Mouse (Mus musculus) left cerebral cortex, postnatal 14 days (tissue): ENCODE results near the gene Tom1l2. TPM values are rescaled to one million over a fixed set of nuclear protein-coding genes. Genes with fewer than 3 reads are reported as not detected.

Experiments used
- microRNA-seq, 2 experiments: library from miRNA; unstranded; fragments of <30 nt; microRNA quantifications; one replicate each; pipeline ENCODE4 v1.2.0; 2022
- total RNA-seq, 2 experiments: library from RNA; stranded (reverse); gene quantifications; 2 replicates each; pipeline ENCODE4 v1.2.3; 2021

Gene Tom1l2
- total RNA-seq, 2 experiments from 2014 or later, result 163 to 172 TPM

Small RNA genes lying within 50 kb of the gene (microRNA-seq; reads per million reads assigned to microRNA genes)
- gene Gm27711 (0 reads per million in 2 experiments), gene Mir6921 (0.26 to 0.34 reads per million in 2 experiments), gene Mir6922 (0 to 0.79 reads per million in 2 experiments)

Other genes starting within 250 kb of the Tom1l2 start
- 10 to 100 TPM; 58.8 to 60.5 TPM for gene Rai1, start 247.9 kb downstream of the Tom1l2 start, total RNA-seq
- 10 to 100 TPM; 35.5 to 36.1 TPM for gene Srebf1, start 130.3 kb downstream of the Tom1l2 start, total RNA-seq
- 10 to 100 TPM; 11.7 to 13.6 TPM for gene Drc3, start 424 bp upstream of the Tom1l2 start, total RNA-seq
- 10 to 100 TPM; 43.0 to 44.7 TPM for gene Gid4, start 64.2 kb upstream of the Tom1l2 start, total RNA-seq
- 10 to 100 TPM; 28.7 to 30.4 TPM for gene Atpaf2, start 65.6 kb upstream of the Tom1l2 start, total RNA-seq
- gene Drg2, start 101.7 kb upstream of the Tom1l2 start, total RNA-seq, result 10 to 100 TPM; 73.1 to 78.4 TPM
- gene Myo15, start 116.4 kb upstream of the Tom1l2 start, total RNA-seq, result under 1 TPM in 1 of 2 experiments, not detected in 1; 0.04 TPM
- gene Alkbh5, start 183.5 kb upstream of the Tom1l2 start, total RNA-seq, result 10 to 100 TPM; 43.5 to 44.8 TPM